ENCODE assay signal across 8 mouse cellular contexts in genomic region chr9:90113151-90113550, GRCm38 (mm10). TPM values are rescaled to one million over a fixed set of nuclear protein-coding genes. Genes with fewer than 3 reads are reported as not detected.
DNase-seq lines count a peak whose midpoint lies in the region; ATAC-seq and TF ChIP-seq lines count a peak whose summit lies in the region.

No protein-coding gene starts in this region.

- peaks cover 0 to 24% of the 10 kb centered on the region in 2 experiments; a peak in 2 of 4 replicates for H3K4me1 ChIP-seq in heart, embryonic 14.5 days (ENCODE audit: control insufficient read depth in 2 of 2, insufficient read depth in 2 of 2, low read length in 2 of 2)
- peaks cover 20% of the 10 kb centered on the region for H3K4me1 ChIP-seq in hindbrain, embryonic 10.5 days (replicated peaks)
- no peaks in the 10 kb centered on the region for H3K4me1 ChIP-seq in lung, postnatal 0 days (ENCODE audit: insufficient read depth, low read depth, low read length)

- peak overlapping the region; percentile 75 for H3K4me2 ChIP-seq in heart, embryonic 14.5 days (ENCODE audit: low read length)
- peak overlapping the region; percentile 60 for H3K4me2 ChIP-seq in lung, postnatal 0 days (replicated peaks; ENCODE audit: low read depth, low read length)

- H3K27me3 ChIP-seq in heart, embryonic 14.5 days (ENCODE audit: control insufficient read depth, insufficient read depth, low read length): 0 out of 2 replicates have a peak, but pooled peaks cover under 1% of the 10 kb centered on the region
- no peaks in the 10 kb centered on the region for H3K27me3 ChIP-seq in hindbrain, embryonic 10.5 days (ENCODE audit: insufficient read depth, poor library complexity, severe bottlenecking)
- H3K27me3 ChIP-seq in lung, postnatal 0 days (replicated peaks; ENCODE audit: insufficient read depth, low read length): no peaks in the 10 kb centered on the region

- under 1% methylated on average over 13 of the region's 13 CpGs for WGBS in heart, embryonic 14.5 days
- 4% methylated on average over 13 of the region's 13 CpGs for WGBS in hindbrain, embryonic 10.5 days
- whole genome bisulfite sequencing in lung, postnatal 0 days: under 1% methylated on average over 13 of the region's 13 CpGs

- no peak; the same call in 1 of the 2 replicates for TF ChIP-seq EP300 in lung, postnatal 0 days (IDR thresholded peaks at IDR 0.05)

- H3K27ac ChIP-seq in heart, embryonic 14.5 days (replicated peaks in 1 of 2; ENCODE audit: control insufficient read depth in 1 of 2, insufficient read depth in 1 of 2, low read depth in 2 of 2, low read length in 2 of 2): peak overlapping the region; percentile 94 to 100
- peak overlapping the region; percentile 100 for H3K27ac ChIP-seq in hindbrain, embryonic 10.5 days
- H3K27ac ChIP-seq in lung, postnatal 0 days (ENCODE audit: low read length): peak overlapping the region; percentile 100

- no peak for DNase-seq in heart, adult 9 months (ENCODE audit: low spot score in 2 of 2)
- peak; percentile 39 for DNase-seq in Muller cell, postnatal 12 days (ENCODE audit: inconsistent ontology term)
- DNase-seq in hindbrain, embryonic 10.5 days (ENCODE audit: low spot score): no peak
- DNase-seq in lung, postnatal 0 days (ENCODE audit: low spot score): peak; percentile 69
- no peak for DNase-seq in yolk sac, embryonic 10.5 days (ENCODE audit: low spot score)
- no peak for DNase-seq in spleen, postnatal 36 days (ENCODE audit: low spot score in 2 of 2)
- no peak for DNase-seq in adrenal gland, adult 8-10 months

- no peaks in the 10 kb centered on the region for H3K9me3 ChIP-seq in heart, embryonic 14.5 days (ENCODE audit: control insufficient read depth, low read length)
- no peaks in the 10 kb centered on the region for H3K9me3 ChIP-seq in hindbrain, embryonic 10.5 days
- H3K9me3 ChIP-seq in lung, postnatal 0 days (ENCODE audit: low read length): no peaks in the 10 kb centered on the region

- H3K36me3 ChIP-seq in heart, embryonic 14.5 days (ENCODE audit: control insufficient read depth, insufficient read depth, low read length): peaks cover 16% of the 10 kb centered on the region
- peaks cover 16% of the 10 kb centered on the region for H3K36me3 ChIP-seq in hindbrain, embryonic 10.5 days
- H3K36me3 ChIP-seq in lung, postnatal 0 days (ENCODE audit: insufficient read depth, low read length): no peaks in the 10 kb centered on the region

- no peak for ATAC-seq in heart, embryonic 14.5 days (ENCODE audit: insufficient number of reproducible peaks, insufficient read depth, low FRiP score, low read depth)
- ATAC-seq in lung, postnatal 0 days: no peak

- H3K9ac ChIP-seq in heart, embryonic 14.5 days (ENCODE audit: low read length): peak overlapping the region; percentile 98
- peak overlapping the region; percentile 96 for H3K9ac ChIP-seq in lung, postnatal 0 days (replicated peaks; ENCODE audit: low read depth)

- peak overlapping the region; percentile 89 to 97 for H3K4me3 ChIP-seq in heart, embryonic 14.5 days (ENCODE audit: control insufficient read depth in 1 of 2, insufficient read depth in 1 of 2, low read depth in 1 of 2, low read length in 2 of 2)
- peak overlapping the region; percentile 96 for H3K4me3 ChIP-seq in hindbrain, embryonic 10.5 days
- peak overlapping the region; percentile 98 for H3K4me3 ChIP-seq in lung, postnatal 0 days (ENCODE audit: low read depth, low read length)

- TF ChIP-seq CTCF in lung, postnatal 0 days (IDR thresholded peaks at IDR 0.05): no peak

RNA-seq across cellular contexts. Expression of gene Morf4l1, which starts 1.4 kb away (rescaled TPM):
- 314 and 344 TPM in 2 replicates for polyA plus RNA-seq in heart, embryonic 14.5 days (2014; fragmentation: Nextera tagmentation; extraction: Ambion mirVana)
- polyA plus RNA-seq in hindbrain, embryonic 10.5 days (2016; fragmentation: Nextera tagmentation; extraction: Ambion mirVana): 538 and 546 TPM in 2 replicates
- polyA plus RNA-seq in lung, postnatal 0 days (2015; fragmentation: Nextera tagmentation; extraction: Ambion mirVana): 283 and 290 TPM in 2 replicates
- total RNA-seq in adrenal gland, adult 8-10 months (2022): 100 to 1,000 TPM; 379 to 403 (median 391) TPM

RNA-seq across cellular contexts. Expression of gene Adamts7, which starts 49.7 kb away (rescaled TPM):
- 6.9 and 8.8 TPM in 2 replicates for polyA plus RNA-seq in heart, embryonic 14.5 days (2014; fragmentation: Nextera tagmentation; extraction: Ambion mirVana)
- polyA plus RNA-seq in hindbrain, embryonic 10.5 days (2016; fragmentation: Nextera tagmentation; extraction: Ambion mirVana): 16.1 and 16.2 TPM in 2 replicates
- 4.1 and 5.4 TPM in 2 replicates for polyA plus RNA-seq in lung, postnatal 0 days (2015; fragmentation: Nextera tagmentation; extraction: Ambion mirVana)
- 1 to 10 TPM; 4.9 to 6.2 (median 5.7) TPM for total RNA-seq in adrenal gland, adult 8-10 months (2022)

RNA-seq across cellular contexts. Expression of gene Ctsh, which starts 59.2 kb away (rescaled TPM):
- polyA plus RNA-seq in heart, embryonic 14.5 days (2014; fragmentation: Nextera tagmentation; extraction: Ambion mirVana): 56.6 and 61.1 TPM in 2 replicates
- polyA plus RNA-seq in hindbrain, embryonic 10.5 days (2016; fragmentation: Nextera tagmentation; extraction: Ambion mirVana): 6.7 and 12.4 TPM in 2 replicates
- 2,236 and 2,487 TPM in 2 replicates for polyA plus RNA-seq in lung, postnatal 0 days (2015; fragmentation: Nextera tagmentation; extraction: Ambion mirVana)
- total RNA-seq in adrenal gland, adult 8-10 months (2022): 100 to 1,000 TPM; 176 to 258 (median 215) TPM

Comparison
In these comparisons a context has a peak if more than half of its experiments do, and no peak if none do; other contexts are left out.
1. DNase-seq: peak in Muller cell, postnatal 12 days (single experiment) and lung, postnatal 0 days (single experiment); none in heart, adult 9 months (0 of 2), hindbrain, embryonic 10.5 days (single experiment), yolk sac, embryonic 10.5 days (single experiment), spleen, postnatal 36 days (0 of 2) and adrenal gland, adult 8-10 months (single experiment).
2. RNA of gene Ctsh, which starts 59.2 kb away (polyA plus RNA-seq): 2,236 to 2,487 TPM in lung, postnatal 0 days; 56.6 to 61.1 TPM in heart, embryonic 14.5 days and 6.7 to 12.4 TPM in hindbrain, embryonic 10.5 days; every median in the first group is over 10 times any median in the second.
3. Peak in every context shown above with its lines, with median percentiles within 50 percentile points of each other: H3K27ac ChIP-seq and H3K4me3 ChIP-seq.